Mouse (Mus musculus) embryonic fibroblast, embryonic 13.5 days (primary cell): ENCODE results near the gene Tcf7l2.

Source experiments
- CTCF ChIP-seq: IDR thresholded peaks from 2 replicates; pipeline ENCODE4 v1.5.1; 2011; ENCODE audit warnings: mild to moderate bottlenecking, control low read depth, low read length, moderate library complexity, borderline replicate concordance; ENCODE audit not compliant: insufficient read depth
- POLR2A ChIP-seq: IDR thresholded peaks from 2 replicates; pipeline ENCODE4 v1.6.1; 2011; ENCODE audit warnings: low read depth, mild to moderate bottlenecking, control low read depth, low read length, moderate library complexity

DNA sequence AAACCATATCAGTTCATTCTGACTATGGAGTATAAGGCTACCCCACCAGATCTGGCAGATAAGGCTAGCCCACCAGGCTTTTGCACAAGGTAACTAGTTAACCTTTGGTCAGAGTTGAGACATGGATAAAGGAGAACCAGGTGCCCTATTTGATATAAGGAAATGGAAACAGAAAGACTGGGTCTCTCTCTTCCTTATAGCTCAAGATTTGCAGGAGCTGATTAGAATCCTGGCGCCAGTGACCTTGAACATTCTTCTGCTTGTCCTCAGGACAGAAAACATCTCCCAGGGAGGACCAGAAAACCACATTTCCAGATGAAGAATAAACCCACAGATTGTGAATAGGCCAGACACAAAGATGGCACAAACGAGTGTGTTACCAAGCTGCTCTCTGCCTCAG lies 123.4 kb downstream of the Tcf7l2 start:
- TF ChIP-seq CTCF (no peak), POLR2A (no peak)
